Mouse (Mus musculus) lung, postnatal 0 days (tissue): ENCODE results near the gene Sfi1. TPM values are rescaled to one million over a fixed set of nuclear protein-coding genes. Genes with fewer than 3 reads are reported as not detected.
"Not testable (repeated sequence)": the region's sequence is repeated elsewhere in the genome, so short reads cannot be mapped to it uniquely, and the experiment has no call there.

ENCODE experiments used
- ATAC-seq: fragments of 200-750 bp; cut with Nextera tagmentation; 2 replicates; pipeline ENCODE4 v1.8.0; 2017; ENCODE audit warnings: moderate library complexity
- DNase-seq: peaks from one replicate; pipeline ENCODE4 v3.0.0-alpha.2; 2016; ENCODE audit warnings: low spot score
- H3K27ac ChIP-seq: fragments of 300-500 bp; sonication (generic); 2 replicates; pipeline ENCODE4 v1.5.1; 2014; ENCODE audit warnings: antibody characterized with exemption, mild to moderate bottlenecking, low read length, mixed read lengths
- H3K27me3 ChIP-seq: fragments of 300-500 bp; sonication (generic); replicated peaks from 2 replicates; pipeline ENCODE4 v1.6.1; 2014; ENCODE audit warnings: low read length, mixed read lengths; ENCODE audit not compliant: insufficient read depth
- H3K36me3 ChIP-seq: fragments of 300-500 bp; sonication (generic); 2 replicates; pipeline ENCODE4 v1.6.1; 2014; ENCODE audit warnings: low read length, mixed read lengths; ENCODE audit not compliant: insufficient read depth
- H3K4me1 ChIP-seq: fragments of 300-500 bp; sonication (generic); 2 replicates; pipeline ENCODE4 v1.6.1; 2014; ENCODE audit warnings: antibody characterized with exemption, low read depth, low read length, mixed read lengths; ENCODE audit not compliant: insufficient read depth
- H3K4me2 ChIP-seq: fragments of 300-500 bp; sonication (generic); replicated peaks from 2 replicates; pipeline ENCODE4 v1.6.1; 2014; ENCODE audit warnings: low read depth, mild to moderate bottlenecking, low read length, moderate library complexity, mixed read lengths
- H3K4me3 ChIP-seq: fragments of 300-500 bp; sonication (generic); 2 replicates; pipeline ENCODE4 v1.5.1; 2014; ENCODE audit warnings: low read depth, low read length
- H3K9ac ChIP-seq: fragments of 300-500 bp; sonication (generic); replicated peaks from 2 replicates; pipeline ENCODE4 v1.6.1; 2014; ENCODE audit warnings: low read depth, mild to moderate bottlenecking
- H3K9me3 ChIP-seq: fragments of 300-500 bp; sonication (generic); 2 replicates; pipeline ENCODE4 v1.6.1; 2016; ENCODE audit warnings: low read length, mixed read lengths
- EP300 ChIP-seq: IDR thresholded peaks from 2 replicates; pipeline ENCODE4 v1.6.1; 2016; ENCODE audit warnings: antibody characterized with exemption, mild to moderate bottlenecking, control low read depth
- WGBS: fragments of 180-500 bp; shearing (Covaris S2); extraction: QIAGEN DNeasy Blood & Tissue Kit; methylation state at CpG from one replicate; pipeline ENCODE4 v1.1.7; 2014; 5-methylcytosine and 5-hydroxymethylcytosine counted together
- polyA plus RNA-seq: library from polyadenylated mRNA; unstranded; fragments of >200 nt; fragmentation: Nextera tagmentation; extraction: Ambion mirVana; gene quantifications from 2 replicates; pipeline ENCODE4 v1.2.1, GENCODE M21; 2015

Sfi1 gene
- polyA plus RNA-seq, 1 experiment from 2014 or later = 7.9 TPM

DNA sequence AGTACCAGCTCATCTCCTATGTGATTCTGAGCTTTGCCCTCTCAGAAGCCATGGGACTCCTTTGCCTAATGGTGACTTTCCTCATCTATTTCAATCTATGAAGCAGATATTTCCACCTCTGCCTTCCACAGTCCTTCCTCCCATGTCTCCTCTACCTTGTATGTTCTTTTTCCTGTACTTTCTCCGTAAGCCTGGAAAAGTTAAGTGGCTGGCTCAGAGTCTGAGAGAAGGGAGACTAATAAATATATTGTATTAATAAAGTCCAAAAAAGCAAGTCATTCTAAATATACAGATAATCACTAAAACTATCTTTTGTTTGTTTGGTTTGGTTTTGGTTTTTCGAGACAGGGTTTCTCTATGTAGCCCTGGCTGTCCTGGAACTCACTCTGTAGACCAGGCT, 30.1 kb downstream of the Sfi1 start:
- whole genome bisulfite sequencing = 82% methylated on average over 2 of the region's 2 CpGs
- peak; percentile 11 for DNase-seq
- not testable (repeated sequence) for H3K4me2 ChIP-seq, H3K4me1 ChIP-seq, ATAC-seq, H3K27ac ChIP-seq, H3K9ac ChIP-seq, H3K9me3 ChIP-seq, H3K4me3 ChIP-seq, H3K27me3 ChIP-seq, H3K36me3 ChIP-seq

DNA sequence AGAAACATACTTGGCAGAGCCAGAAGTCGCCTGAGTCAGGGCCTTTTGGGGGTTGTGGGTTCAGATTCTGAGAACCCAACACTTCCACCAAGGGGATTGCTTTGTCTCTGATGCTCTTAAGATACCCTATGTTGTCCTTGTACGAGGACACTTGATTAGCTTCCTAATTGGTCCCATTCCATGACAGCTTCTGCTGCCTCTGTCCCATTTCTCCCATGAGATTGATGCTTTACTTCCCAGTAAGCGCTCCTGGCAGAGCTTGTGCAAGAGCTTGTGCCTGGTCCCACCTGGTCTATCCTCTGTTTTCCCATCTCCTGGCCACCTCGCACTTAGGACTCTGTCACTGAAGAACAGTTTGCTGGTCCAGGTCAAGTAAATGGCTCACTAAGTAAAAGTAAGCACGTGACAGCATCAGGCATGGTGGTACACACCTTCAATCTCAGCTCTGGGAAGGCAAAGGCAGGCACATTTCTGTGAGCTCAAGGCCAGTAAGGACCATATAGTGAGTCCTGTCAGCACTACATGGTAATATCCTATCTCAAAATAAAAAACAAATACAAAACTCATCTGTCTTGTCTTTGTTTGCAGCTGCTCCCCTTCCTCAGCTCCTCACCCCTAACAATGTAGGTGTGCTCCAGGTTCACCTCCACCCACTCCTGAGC, 30.9 kb downstream of the Sfi1 start:
- not testable (repeated sequence) for H3K4me2 ChIP-seq, H3K27ac ChIP-seq, H3K27me3 ChIP-seq, H3K4me3 ChIP-seq, H3K4me1 ChIP-seq, H3K36me3 ChIP-seq, H3K9me3 ChIP-seq, H3K9ac ChIP-seq
- 57% methylated on average over 5 of the region's 5 CpGs for WGBS
- ATAC-seq (peak; percentile 23), DNase-seq (peak; percentile 36)

DNA sequence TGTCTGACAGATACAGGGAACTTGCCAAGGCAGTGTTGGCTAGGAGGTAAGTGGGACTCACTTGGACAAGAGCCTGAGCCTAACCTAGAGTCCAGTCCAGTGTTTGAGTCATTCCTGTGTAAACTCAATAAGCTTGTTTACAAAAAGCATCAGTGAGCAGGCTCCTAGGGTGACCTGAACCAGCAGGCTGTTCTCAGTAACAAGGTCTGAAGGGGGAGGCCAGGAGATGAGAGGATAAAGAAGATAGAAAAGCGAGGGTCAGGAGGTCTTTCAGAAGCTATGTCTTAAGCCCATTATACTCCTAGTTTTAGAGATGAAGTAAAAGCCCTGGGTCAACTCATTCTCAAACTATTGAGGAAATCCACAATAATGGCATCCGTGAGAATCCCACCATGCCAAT, 31.9 kb downstream of the Sfi1 start:
- not testable (repeated sequence) for H3K9ac ChIP-seq, H3K9me3 ChIP-seq, H3K4me2 ChIP-seq, H3K36me3 ChIP-seq, ATAC-seq, H3K27me3 ChIP-seq, H3K27ac ChIP-seq, H3K4me3 ChIP-seq, H3K4me1 ChIP-seq
- WGBS = 42% methylated on average over 1 of the region's 2 CpGs
- peak; percentile 52 for DNase-seq

DNA sequence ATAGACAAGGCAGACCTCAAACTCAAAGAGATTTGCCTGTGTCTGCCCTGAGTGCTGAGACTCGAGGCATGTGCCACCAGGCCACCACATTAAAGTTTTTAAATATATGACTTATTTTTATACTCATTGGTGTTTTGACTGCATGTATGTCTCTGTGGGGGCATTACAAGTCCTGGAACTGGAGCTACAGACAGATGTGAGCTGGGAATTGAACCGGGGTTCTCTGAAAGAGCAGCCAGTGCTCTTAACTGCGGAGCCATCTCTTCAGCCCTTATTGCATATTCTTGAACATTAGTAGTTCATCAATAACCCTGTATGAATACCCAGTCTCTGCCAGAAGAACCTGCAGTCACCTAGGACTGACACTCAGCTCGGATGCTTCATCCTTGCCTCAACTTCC, 34.5 kb downstream of the Sfi1 start:
- not testable (repeated sequence) for H3K9ac ChIP-seq, H3K4me2 ChIP-seq, DNase-seq, H3K27ac ChIP-seq, H3K9me3 ChIP-seq, H3K36me3 ChIP-seq, ATAC-seq, H3K4me3 ChIP-seq, H3K27me3 ChIP-seq, H3K4me1 ChIP-seq
- WGBS = 84% methylated on average over 4 of the region's 4 CpGs

DNA sequence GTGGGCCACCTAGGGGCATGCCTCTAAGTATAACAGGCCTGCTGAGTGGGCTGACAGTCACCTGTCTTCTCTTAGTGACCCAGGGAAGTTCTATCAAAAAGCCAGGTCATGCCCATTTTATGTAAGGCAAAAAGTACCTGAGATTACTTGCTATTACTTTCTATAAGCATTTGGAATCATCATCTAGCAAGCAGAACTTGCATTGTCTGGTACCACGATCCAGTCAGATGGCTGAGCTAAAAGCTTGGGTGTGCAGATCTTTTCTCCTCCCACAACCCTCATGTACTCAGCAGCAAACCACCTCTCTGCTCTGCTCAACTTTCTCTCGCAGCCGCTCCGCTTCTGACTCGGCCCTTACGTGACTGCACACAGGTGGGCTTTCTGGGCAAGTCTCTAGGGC, 35.3 kb downstream of the Sfi1 start:
- not testable (repeated sequence) for ATAC-seq, H3K4me1 ChIP-seq, H3K4me3 ChIP-seq, H3K27ac ChIP-seq, H3K4me2 ChIP-seq, H3K36me3 ChIP-seq, H3K9ac ChIP-seq, H3K9me3 ChIP-seq, H3K27me3 ChIP-seq
- 93% methylated on average over 6 of the region's 6 CpGs for WGBS
- peak; percentile 32 for DNase-seq

DNA sequence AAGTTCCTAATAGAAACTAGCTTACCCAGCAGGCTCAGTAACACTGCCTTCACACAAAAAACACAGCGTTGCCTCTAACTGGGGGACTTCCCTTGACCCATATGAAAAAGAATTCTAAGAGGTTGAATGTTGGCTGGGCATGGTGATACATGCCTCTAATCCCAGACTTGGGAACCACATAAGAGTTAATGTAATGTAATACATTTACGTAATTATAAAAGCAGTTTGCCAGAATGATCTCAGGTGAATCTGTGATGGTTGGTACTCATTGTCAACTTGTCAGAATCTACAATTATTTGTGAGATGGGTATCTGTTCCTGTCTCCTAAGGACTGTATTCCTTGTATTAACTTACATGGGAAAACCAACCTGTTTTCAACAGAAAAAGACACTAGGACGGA, 36.3 kb downstream of the Sfi1 start:
- not testable (repeated sequence) for H3K9me3 ChIP-seq, ATAC-seq, H3K4me2 ChIP-seq, H3K27me3 ChIP-seq, H3K4me1 ChIP-seq, H3K27ac ChIP-seq, DNase-seq, H3K9ac ChIP-seq, H3K36me3 ChIP-seq, H3K4me3 ChIP-seq
- WGBS = 66% methylated on average over 2 of the region's 3 CpGs

DNA sequence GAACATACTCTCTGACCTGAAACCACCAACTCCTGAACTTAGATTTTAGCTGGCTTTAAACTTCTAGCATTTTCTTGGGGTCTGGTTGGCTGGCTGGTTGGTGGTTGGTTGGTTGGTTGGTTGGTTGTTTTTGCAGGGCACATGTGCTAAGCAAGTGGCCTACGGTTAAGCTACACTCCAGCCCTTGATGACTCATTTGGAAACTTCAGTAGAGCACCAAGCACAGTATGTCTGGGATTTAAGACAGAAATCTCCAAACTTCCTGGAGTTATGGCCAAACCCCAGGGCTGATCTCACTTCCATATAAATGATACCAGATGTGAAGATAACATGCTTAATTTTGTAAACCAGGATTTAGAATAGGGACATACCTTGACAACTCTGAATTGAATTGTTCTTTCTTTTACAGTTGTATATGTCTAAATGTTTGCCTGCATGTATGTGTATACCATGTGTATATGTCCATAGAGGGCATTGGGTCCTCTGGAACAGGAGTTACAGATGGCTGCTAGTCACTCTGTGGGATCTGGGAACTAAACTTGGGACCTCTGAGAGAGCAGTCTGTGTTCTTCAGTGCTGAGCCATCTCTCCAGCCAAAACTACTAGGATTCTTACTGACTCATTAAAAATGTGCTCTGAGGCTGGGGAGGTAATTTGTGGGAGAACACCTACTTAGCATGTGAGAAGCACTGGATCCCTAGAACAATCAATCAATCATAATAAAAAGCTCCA, 39.4 kb downstream of the Sfi1 start:
- not testable (repeated sequence) for H3K4me3 ChIP-seq, H3K9me3 ChIP-seq, H3K4me2 ChIP-seq, H3K27ac ChIP-seq, H3K9ac ChIP-seq, H3K4me1 ChIP-seq, H3K27me3 ChIP-seq, H3K36me3 ChIP-seq
- 58% methylated on average over 1 of the region's 1 CpGs for WGBS
- peak; percentile 53 for DNase-seq
- peak; percentile 72 for ATAC-seq
- TF ChIP-seq EP300 = peak; percentile 65

DNA sequence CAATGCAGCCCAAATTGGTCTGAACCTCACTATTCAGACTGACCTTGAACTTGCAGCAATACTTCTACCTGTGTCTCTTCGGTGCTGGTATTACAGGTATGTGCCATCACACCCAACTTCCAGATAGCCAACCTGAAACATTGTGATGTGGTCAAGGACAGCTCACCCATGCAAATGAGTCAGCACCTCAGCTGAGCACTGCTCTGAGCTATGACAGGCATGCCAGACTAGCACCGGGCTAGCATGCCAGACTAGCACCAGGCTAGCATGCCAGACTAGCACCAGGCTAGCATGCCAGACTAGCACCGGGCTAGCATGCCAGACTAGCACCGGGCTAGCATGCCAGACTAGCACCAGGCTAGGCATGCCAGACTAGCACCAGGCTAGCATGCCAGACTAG, 41.9 kb downstream of the Sfi1 start:
- 93% methylated on average over 4 of the region's 4 CpGs for WGBS
- not testable (repeated sequence) for H3K4me2 ChIP-seq, H3K9me3 ChIP-seq, H3K4me1 ChIP-seq, H3K4me3 ChIP-seq, DNase-seq, H3K9ac ChIP-seq, H3K36me3 ChIP-seq, H3K27me3 ChIP-seq, H3K27ac ChIP-seq
- 0 out of 2 replicates have a peak, but pooled peaks have one; percentile 7 for ATAC-seq

DNA sequence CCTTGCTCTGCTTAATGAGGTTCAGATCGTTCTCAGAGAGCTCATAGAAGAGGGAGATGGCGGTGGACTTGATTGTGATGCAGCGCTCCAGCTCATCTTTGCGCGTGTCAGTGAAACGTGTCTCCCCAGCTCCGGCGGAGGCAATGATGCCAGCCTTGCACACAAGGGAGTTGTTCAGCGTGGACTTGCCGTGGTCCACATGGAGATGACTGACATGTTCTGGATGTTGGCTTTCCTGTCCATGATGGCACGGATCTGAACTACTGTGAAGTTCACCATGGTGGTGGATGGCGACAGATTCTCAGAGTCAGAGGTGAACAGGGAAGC, 42.6 kb downstream of the Sfi1 start:
- H3K4me2 ChIP-seq, ATAC-seq, DNase-seq, H3K27me3 ChIP-seq, H3K27ac ChIP-seq, H3K36me3 ChIP-seq, H3K9ac ChIP-seq, H3K9me3 ChIP-seq, H3K4me1 ChIP-seq, H3K4me3 ChIP-seq: not testable (repeated sequence)
- 96% methylated on average over 12 of the region's 12 CpGs for WGBS
